Mouse (Mus musculus): ENCODE results near the gene Olfr732.

- no peak for TF ChIP-seq KAT2A (conservative IDR thresholded peaks at IDR 0.05; ENCODE audit: low read depth, low read length)
- TF ChIP-seq TAL1 (IDR thresholded peaks at IDR 0.05; ENCODE audit: low read length): no peak
- TF ChIP-seq POLR2A (IDR thresholded peaks at IDR 0.05; ENCODE audit: control insufficient read depth in 1 of 2, insufficient read depth in 1 of 2, low read depth in 1 of 2, low read length in 2 of 2, poor library complexity in 1 of 2): no peak
- no peak for TF ChIP-seq SMC3 (IDR thresholded peaks at IDR 0.05; ENCODE audit: low read depth, low read length)
- no peak for TF ChIP-seq POLR2AphosphoS2 (IDR thresholded peaks at IDR 0.05; ENCODE audit: low read length)
- TF ChIP-seq CHD2 (IDR thresholded peaks at IDR 0.05; ENCODE audit: low read length): no peak
- TF ChIP-seq CTCF (IDR thresholded peaks at IDR 0.05 in 2 of 3, conservative IDR thresholded peaks at IDR 0.05 in 1 of 3; ENCODE audit: control insufficient read depth in 1 of 3, insufficient read depth in 1 of 3, low read depth in 2 of 3, low read length in 3 of 3, poor library complexity in 1 of 3, severe bottlenecking in 1 of 3): no peak
- TF ChIP-seq POLR2AphosphoS5 (IDR thresholded peaks at IDR 0.05; ENCODE audit: borderline replicate concordance, low read depth, low read length): no peak
- TF ChIP-seq MEF2A (IDR thresholded peaks at IDR 0.05; ENCODE audit: extremely low read depth, insufficient replicate concordance, low read depth, low read length, poor library complexity, severe bottlenecking): no peak
- TF ChIP-seq ELF1 (IDR thresholded peaks at IDR 0.05; ENCODE audit: low read depth, low read length): no peak
- TF ChIP-seq TCF12 (IDR thresholded peaks at IDR 0.05; ENCODE audit: low read depth, low read length): no peak
- no peak for TF ChIP-seq MAX (IDR thresholded peaks at IDR 0.05; ENCODE audit: low read length)
- TF ChIP-seq E2F4 (IDR thresholded peaks at IDR 0.05; ENCODE audit: borderline replicate concordance, low read depth, low read length): no peak
- TF ChIP-seq USF1 (IDR thresholded peaks at IDR 0.05; ENCODE audit: low read depth, low read length): no peak
Observed at GRCm38 (mm10) chr14:50301422-50301821, 17.4 kb upstream of the Olfr732 start, which contains the start of gene Olfr733.

Data from MEL (cell line).